In the genomic region with DNA sequence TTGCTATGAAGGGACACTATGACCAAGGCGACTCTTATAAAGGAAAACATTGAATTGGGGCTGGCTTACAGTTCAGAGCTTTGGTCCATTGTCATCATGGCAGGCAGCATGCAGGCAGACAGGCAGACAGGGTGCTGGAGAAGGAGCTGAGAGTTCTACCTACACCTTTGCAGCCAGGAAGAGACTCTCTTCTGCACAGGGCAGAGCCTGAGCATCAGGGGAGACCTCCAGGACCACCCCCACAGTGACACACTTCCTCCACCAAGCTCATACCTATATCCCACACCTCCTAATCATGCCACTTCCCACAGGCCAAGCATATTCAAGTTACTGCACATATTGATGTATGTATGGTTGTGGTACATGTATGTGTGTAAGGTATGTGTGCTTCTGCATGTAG, we compare ENCODE assay signal across 28 mouse cellular contexts. TPM values are rescaled to one million over a fixed set of nuclear protein-coding genes. Genes with fewer than 3 reads are reported as not detected.
"Had no signal": no experiment of that assay in that cellular context is flagged by ENCODE, and none has a peak within 500 bp of the region (broad histone marks: within the 10 kb centered on the region; RNA-seq: fewer than 3 reads in every experiment).

No protein-coding gene starts in this region.

- H3K9me3 ChIP-seq: midbrain, embryonic 13.5 days; neural tube, embryonic 13.5 days; neural tube, embryonic 15.5 days had no signal

- H3K36me3 ChIP-seq: midbrain, embryonic 13.5 days; neural tube, embryonic 13.5 days; neural tube, embryonic 15.5 days had no signal

- ATAC-seq: midbrain, embryonic 13.5 days; midbrain, embryonic 16.5 days had no signal

- H3K27me3 ChIP-seq: midbrain, embryonic 13.5 days; neural tube, embryonic 13.5 days; neural tube, embryonic 15.5 days had no signal

- H3K27ac ChIP-seq: midbrain, embryonic 13.5 days; neural tube, embryonic 13.5 days; neural tube, embryonic 15.5 days had no signal

- H3K4me2 ChIP-seq: lung, embryonic 14.5 days; midbrain, embryonic 11.5 days; midbrain, embryonic 13.5 days; neural tube, embryonic 13.5 days; neural tube, embryonic 15.5 days had no signal

- H3K9ac ChIP-seq: lung, embryonic 14.5 days; midbrain, embryonic 13.5 days; neural tube, embryonic 13.5 days; neural tube, embryonic 15.5 days had no signal

- H3K4me3 ChIP-seq: midbrain, embryonic 13.5 days; myocyte; neural tube, embryonic 13.5 days; neural tube, embryonic 15.5 days had no signal

- DNase-seq: lung, adult 18-20 months; lung, embryonic 14.5 days; lung, postnatal 10 days; lung, postnatal 4 days; retina, postnatal 1 day; right cerebral cortex, adult 18-20 months; right cerebral cortex, postnatal 25 days; right cerebral cortex, postnatal 4 days; spleen, adult 18-20 months; thymus, adult 2 months; thymus, postnatal 25 days; thymus, postnatal 4 days had no signal

RNA-seq across cellular contexts. Expression of a gene that starts 14.8 kb away (rescaled TPM):
- total RNA-seq: megakaryocyte, adult 5-6 weeks; megakaryocyte-erythroid progenitor cell, adult 5-6 weeks had no signal
- polyA plus RNA-seq: liver, embryonic 16.5 days; lung, embryonic 14.5 days; lung, embryonic 16.5 days; midbrain, embryonic 11.5 days; midbrain, embryonic 13.5 days; midbrain, embryonic 16.5 days; myocyte; neural tube, embryonic 11.5 days; neural tube, embryonic 13.5 days; neural tube, embryonic 15.5 days; small intestine, adult 2 months; stomach, embryonic 14.5 days; stomach, embryonic 16.5 days; thymus, adult 2 months; urinary bladder, adult 2 months had no signal

RNA-seq across cellular contexts. Expression of a gene that starts 15.4 kb away (rescaled TPM):
- total RNA-seq: megakaryocyte, adult 5-6 weeks; megakaryocyte-erythroid progenitor cell, adult 5-6 weeks had no signal
- polyA plus RNA-seq: liver, embryonic 16.5 days; lung, embryonic 14.5 days; lung, embryonic 16.5 days; midbrain, embryonic 11.5 days; midbrain, embryonic 13.5 days; midbrain, embryonic 16.5 days; myocyte; neural tube, embryonic 11.5 days; neural tube, embryonic 13.5 days; neural tube, embryonic 15.5 days; small intestine, adult 2 months; stomach, embryonic 14.5 days; stomach, embryonic 16.5 days; testis, adult 2 months; thymus, adult 2 months; urinary bladder, adult 2 months had no signal

RNA-seq across cellular contexts. Expression of a gene that starts 26.9 kb away (rescaled TPM):
- total RNA-seq: megakaryocyte, adult 5-6 weeks; megakaryocyte-erythroid progenitor cell, adult 5-6 weeks had no signal
- polyA plus RNA-seq: liver, embryonic 16.5 days; lung, embryonic 14.5 days; lung, embryonic 16.5 days; midbrain, embryonic 11.5 days; midbrain, embryonic 13.5 days; midbrain, embryonic 16.5 days; myocyte; neural tube, embryonic 11.5 days; neural tube, embryonic 13.5 days; neural tube, embryonic 15.5 days; small intestine, adult 2 months; stomach, embryonic 14.5 days; stomach, embryonic 16.5 days; thymus, adult 2 months; urinary bladder, adult 2 months had no signal

RNA-seq across cellular contexts. Expression of a gene that starts 26.9 kb away (rescaled TPM):
- total RNA-seq: megakaryocyte, adult 5-6 weeks; megakaryocyte-erythroid progenitor cell, adult 5-6 weeks had no signal
- polyA plus RNA-seq: liver, embryonic 16.5 days; lung, embryonic 14.5 days; lung, embryonic 16.5 days; midbrain, embryonic 11.5 days; midbrain, embryonic 13.5 days; midbrain, embryonic 16.5 days; myocyte; neural tube, embryonic 11.5 days; neural tube, embryonic 13.5 days; neural tube, embryonic 15.5 days; small intestine, adult 2 months; stomach, embryonic 14.5 days; stomach, embryonic 16.5 days; thymus, adult 2 months; urinary bladder, adult 2 months had no signal
